Comparison of ENCODE assay signal across 15 mouse cellular contexts in the genomic region with DNA sequence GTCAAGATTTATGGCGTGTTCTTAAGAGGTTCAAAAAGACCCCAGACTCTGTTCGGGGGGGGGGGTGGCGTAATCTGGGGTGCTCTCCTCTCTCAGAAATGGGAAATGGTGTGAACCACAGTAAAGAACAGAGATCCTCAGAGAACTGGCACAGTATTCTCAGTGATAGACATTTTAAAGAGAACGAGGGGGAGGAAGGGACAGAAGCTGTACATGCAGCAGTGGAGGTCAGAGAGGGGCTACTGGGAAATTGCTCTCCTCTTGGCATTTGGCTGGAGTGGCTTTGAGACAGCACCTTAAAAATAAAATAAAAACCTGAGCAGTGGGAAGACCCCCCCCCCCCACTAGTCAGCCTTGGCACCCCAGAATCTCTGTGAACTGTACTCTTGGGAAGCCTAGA.
"Had no signal": no experiment of that assay in that cellular context is flagged by ENCODE, and none has a peak within 500 bp of the region (broad histone marks: within the 10 kb centered on the region; RNA-seq: fewer than 3 reads in every experiment).

No protein-coding gene starts in this region.

- H3K9me3 ChIP-seq: neural tube, embryonic 15.5 days; stomach, embryonic 15.5 days had no signal

- H3K4me2 ChIP-seq: neural tube, embryonic 15.5 days; stomach, embryonic 15.5 days had no signal

- H3K9ac ChIP-seq: neural tube, embryonic 15.5 days; stomach, embryonic 15.5 days had no signal

- H3K4me1 ChIP-seq: neural tube, embryonic 15.5 days; stomach, embryonic 15.5 days had no signal

- H3K4me3 ChIP-seq: neural tube, embryonic 15.5 days; stomach, embryonic 15.5 days had no signal

- DNase-seq: retina, postnatal 1 day; right cerebral cortex, adult 18-20 months; right cerebral cortex, postnatal 14 days; right cerebral cortex, postnatal 25 days; right cerebral cortex, postnatal 4 days; spleen, adult 18-20 months; thymus, adult 18-20 months; thymus, adult 2 months; thymus, postnatal 14 days; thymus, postnatal 25 days; thymus, postnatal 36 days; thymus, postnatal 4 days had no signal

- H3K27me3 ChIP-seq: neural tube, embryonic 15.5 days; stomach, embryonic 15.5 days had no signal

- H3K36me3 ChIP-seq: neural tube, embryonic 15.5 days; stomach, embryonic 15.5 days had no signal

- H3K27ac ChIP-seq: neural tube, embryonic 15.5 days; stomach, embryonic 15.5 days; stomach, postnatal 0 days had no signal
